Mouse (Mus musculus) heart, adult 8-10 months (tissue): ENCODE results near the gene Rcan2. TPM values are rescaled to one million over a fixed set of nuclear protein-coding genes. Genes with fewer than 3 reads are reported as not detected.

ENCODE experiments used
- DNase-seq: peaks from one replicate; pipeline ENCODE4 v3.0.0; 2022; ENCODE audit warnings: low spot score
- total RNA-seq, 4 experiments: library from RNA; stranded (reverse); gene quantifications; 2 replicates each; pipeline ENCODE4 v1.2.4; 2022

Gene Rcan2
- total RNA-seq, 4 experiments from 2014 or later, result 431 to 459 (median 436) TPM

DNA sequence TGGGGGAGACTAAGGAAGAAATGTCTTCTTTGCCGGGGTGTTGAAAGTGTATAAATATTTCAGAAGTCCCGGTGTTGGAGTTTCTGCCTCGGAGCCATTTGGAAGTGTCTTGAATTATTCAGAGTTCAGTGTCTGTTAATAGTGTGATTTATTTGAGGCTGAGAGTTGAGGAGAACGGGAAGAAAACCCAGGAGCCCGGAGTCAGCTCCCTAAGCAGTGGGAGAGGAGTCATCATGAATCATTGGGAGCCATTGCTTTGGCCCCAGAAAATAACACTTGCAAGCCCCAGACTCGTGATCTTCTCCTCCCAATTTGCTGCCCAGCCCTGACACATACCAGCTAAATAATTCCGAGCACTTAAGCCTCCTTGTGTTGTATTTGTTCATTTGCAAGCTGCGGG, 115.0 kb downstream of the Rcan2 start:
- no peak for DNase-seq

DNA sequence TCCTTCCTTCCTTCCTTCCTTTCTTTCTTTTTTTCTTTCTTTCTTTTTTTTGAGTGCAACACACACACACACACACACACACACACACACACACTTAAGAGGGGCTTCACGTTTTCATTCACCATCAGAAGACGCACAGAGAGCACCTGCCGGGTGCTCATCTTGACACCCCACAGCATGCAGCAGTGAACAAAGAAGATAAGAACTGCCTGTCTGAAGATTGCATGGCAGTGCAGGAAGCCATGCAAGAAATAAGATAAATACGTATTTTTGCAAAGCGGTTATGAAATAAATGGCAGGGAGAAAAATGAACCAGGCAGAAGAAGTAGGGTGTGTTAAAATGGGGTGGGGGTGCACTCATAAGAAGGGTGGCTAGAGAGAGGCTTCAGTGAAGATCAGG, 116.0 kb downstream of the Rcan2 start:
- no peak for DNase-seq

DNA sequence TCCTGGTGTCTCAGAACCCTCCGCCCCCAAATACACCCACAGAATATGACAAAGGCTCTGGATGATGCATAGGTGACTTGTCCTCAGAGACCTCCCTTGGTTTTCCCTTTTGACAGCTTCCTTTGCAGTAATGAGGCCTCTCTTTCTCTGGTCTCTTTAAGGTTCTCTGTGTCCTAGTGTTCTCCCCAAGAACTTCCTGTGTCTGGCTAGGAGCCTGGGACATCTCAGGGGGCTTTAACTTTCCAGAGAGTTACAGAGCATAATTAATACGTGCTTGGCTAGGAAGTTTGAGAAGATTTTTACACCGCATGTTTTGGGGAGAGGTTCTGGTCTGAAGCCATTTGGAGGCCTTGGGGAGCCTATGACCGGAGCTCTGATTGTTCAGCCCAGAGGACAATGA, 128.7 kb downstream of the Rcan2 start:
- no peak for DNase-seq

DNA sequence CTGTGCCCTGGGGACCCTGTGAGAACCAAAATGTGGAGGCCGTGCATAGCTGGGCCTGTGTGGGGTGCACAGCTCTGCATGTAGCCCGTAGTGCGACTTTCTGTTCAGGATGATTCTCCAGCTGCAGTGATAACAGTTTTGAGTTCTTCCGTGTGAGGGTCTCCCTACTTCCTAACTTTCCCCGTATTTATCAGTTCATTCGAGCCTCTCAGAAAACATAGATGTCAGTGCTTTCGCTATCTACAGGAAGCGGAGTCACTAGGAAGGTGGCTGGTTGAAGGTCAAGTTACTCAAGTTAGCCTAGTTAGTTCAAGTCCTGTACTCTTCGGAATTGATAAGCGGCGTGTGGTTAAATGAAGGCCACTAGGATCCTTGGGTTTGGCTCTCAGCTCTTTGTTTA, 130.6 kb downstream of the Rcan2 start:
- DNase-seq, result no peak

DNA sequence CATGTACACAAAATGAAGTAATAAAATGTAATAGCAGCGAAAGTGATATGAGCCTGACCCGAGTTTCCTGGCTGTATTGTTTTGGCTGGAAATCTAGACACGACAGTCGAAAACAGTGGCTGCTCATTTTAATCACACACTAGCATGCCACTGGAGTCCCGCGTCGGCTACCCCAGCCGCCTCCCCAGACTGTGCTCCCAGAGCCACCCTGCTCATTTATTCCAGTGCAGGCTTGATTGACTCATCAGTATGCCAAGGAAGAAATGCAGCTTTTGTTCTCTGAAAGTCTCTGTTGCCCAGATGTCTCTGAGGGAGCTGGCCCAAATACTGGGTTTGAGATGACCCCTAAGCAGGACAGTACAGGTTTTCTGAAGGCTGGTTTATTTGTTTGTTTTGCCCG, 132.9 kb downstream of the Rcan2 start:
- no peak for DNase-seq

DNA sequence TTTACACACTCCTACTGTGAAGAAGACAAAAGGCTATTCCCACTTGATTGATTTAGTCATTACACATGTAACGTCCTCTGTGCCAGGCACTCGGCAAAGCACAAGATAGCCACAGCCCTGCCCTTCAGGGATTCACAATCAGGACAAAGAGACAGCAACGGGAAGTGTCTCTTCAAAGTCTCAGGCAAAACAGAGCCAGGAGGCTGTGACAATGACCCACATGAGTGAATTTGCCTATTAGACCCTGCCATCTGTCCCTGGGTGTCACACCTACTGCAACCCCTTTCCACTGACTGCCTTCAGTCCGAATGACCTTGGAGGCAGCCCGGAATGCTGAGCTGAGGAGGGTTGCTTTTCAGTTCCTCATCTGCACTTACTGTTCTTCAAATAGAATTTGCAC, 151.1 kb downstream of the Rcan2 start:
- DNase-seq, result no peak

DNA sequence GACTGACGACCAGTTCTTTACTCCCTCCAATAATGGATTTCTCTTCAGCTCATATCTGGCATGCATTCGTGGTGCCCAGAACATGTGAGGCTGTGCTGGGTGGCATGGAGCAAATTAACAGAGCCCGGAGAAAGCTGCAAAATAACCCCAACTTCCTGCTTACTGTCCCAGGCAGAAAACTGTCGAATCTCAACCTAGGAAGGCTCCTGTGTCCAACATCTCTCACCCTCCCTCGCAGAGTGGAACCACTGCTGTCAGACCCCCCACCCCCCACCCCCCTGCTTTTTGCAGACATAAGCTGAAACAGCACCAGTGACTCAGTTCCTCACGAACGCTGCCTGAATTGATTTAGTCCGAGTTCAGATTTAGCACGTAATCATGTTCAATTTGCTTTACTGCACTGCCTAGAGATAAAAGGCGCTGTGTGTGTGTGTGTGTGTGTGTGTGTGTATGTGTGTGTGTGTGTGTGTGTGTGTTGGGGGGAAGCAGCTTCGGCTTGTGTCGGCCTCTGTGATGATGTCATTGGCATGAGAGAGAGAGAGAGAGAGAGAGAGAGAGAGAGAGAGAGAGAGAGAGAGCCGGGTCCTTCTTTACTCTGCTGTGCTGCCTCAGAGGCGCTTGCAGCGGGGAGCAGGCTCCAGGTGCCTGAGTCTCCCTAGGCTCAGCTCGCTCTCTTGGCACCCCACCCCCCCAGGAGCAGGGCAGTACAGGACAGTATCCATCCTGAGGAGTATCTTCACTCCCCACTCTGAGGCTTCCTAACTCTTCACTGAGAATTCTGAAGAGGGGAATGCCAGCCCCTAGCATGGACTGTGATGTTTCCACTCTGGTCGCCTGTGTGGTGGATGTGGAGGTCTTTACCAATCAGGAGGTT, 151.7 kb downstream of the Rcan2 start:
- DNase-seq, result no peak

DNA sequence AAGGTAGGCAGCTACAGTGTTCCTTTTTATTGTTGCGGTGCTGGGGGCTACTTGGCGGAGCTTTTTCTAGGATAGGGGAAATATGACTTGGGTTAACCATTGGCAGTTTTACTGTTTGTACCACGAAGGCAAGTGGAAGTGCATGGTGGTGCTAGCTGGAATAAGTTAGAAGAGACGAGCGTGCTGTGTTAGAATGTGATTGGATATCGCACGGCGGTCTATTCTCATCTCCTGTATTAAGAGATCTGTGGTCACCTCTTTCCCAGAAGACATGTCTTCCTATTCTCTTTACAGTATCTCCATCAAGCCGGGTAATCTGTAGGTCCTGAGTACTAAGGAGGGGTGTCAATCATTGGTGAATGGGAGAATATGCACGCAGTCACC, 152.4 kb downstream of the Rcan2 start:
- DNase-seq, result no peak

DNA sequence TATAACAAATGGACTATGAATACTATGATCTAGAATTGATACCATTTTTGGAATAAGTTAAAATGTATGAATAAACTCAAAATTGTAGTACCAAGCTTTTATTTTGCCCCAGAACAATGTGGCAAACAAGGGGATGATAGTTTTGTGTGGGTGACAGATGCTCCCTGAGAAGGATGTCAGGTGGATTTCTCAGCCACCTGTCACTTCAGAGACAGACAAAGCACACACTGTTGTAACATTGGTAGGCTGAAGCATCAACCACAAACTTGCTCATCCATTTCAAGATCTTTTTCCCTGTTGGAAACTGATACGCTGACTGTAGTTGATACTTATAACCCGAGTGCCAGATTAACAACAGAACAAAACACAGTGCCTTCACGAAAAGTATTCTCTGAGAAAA, 158.6 kb downstream of the Rcan2 start:
- no peak for DNase-seq

DNA sequence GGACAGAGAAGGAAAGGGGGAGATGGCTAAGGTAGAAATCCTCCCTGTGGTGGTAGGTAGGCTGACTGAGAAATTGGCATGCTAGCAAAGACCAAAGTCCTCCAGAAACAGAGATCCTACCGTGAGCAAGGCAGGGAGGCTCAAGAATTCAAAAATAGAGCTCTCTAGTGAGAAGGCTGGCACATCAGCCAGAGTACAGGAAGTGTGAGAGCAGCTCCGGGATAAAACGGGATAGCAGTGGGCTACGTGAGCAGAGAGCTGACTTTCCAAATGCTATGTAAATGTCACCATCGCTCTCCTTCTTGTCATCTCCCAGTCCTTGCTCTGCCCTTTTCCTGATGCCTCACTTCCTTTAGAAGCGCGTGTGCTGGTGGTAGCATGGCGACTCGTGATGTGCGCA, 168.8 kb downstream of the Rcan2 start:
- DNase-seq, result no peak

DNA sequence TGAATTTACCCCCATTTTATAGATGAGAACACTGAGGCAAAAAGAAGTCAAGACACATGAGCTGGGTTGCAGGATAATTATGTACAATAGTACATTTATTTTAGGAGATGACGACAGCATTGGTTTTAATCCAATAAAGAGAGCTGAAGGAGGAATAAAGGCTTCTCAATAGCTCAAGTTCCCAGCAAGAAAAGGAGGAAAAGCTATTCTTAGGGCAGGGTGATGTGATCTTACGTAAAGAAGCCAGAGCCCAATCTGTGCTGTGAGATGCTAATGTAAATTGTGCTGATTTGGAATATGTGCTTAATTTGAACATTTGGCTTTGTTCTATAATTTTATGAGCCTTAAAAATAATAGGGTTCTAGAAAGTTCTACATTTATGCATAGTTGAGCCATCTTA, 176.4 kb downstream of the Rcan2 start:
- no peak for DNase-seq

DNA sequence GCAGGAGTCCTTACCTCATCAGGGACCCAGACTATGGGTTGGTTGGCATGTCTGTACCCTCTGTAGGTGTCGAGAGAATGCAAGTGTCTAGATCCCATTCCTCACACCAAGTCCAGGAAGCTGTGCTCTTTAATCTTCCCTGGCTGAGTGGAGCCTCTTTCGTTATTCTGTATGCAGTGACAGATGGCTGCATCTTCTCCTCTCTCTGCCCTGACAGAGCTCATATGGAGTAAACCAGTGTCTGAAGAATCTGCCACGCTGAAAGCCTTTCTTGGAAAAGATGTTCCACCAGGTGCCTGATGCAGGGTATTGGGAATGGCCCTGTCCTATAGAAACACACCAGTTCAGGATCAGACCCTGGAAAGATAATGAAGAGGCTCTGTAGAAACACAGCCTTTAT, 178.8 kb downstream of the Rcan2 start:
- no peak for DNase-seq

DNA sequence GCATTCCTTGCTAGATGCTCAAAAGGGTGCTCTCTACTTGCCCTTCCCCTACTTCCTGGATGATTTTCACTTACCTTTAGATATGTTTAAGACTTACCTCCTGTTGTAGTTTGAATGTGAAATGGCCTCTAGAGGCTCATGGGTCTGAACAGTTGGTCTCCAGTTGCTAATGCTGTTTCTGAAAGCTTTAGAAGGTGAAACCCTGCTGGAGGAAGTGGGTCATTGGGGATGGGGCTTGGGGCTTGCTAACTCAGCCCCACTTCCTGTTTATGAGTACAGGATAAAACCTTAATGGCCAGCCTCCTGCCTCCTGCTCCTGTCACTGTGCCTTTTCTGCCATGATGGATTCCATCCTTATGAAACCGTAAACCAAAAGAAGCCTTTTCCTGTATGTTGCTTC, 181.4 kb downstream of the Rcan2 start:
- no peak for DNase-seq

DNA sequence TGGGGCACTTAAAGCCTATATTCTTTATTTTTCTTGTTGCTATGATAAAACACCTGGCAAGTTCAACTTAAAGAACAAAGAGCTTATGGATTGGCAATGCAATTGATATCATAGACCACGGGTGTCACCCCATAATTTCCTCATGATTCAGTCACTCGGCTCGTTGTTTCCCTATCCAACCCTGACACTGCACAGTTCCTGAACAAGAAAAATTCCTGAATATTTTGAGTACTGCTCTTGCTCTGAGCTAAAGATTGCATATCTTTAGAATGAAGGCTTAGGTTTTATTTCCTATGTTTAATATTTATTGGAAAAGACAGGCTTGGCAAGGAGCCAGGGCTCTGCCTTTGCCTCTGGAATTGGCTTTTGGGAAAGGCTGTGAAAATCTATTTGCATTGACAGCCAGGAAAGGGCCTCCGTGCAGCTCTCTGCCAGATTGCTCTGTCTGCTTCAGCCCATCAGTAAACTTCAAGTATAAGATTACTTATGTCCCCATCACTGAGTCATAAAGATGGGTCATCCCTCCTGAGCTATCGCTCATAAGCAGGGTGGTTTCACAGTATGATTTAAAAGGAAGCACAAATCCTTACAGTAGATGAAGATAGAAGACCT, 188.3 kb downstream of the Rcan2 start:
- no peak for DNase-seq

DNA sequence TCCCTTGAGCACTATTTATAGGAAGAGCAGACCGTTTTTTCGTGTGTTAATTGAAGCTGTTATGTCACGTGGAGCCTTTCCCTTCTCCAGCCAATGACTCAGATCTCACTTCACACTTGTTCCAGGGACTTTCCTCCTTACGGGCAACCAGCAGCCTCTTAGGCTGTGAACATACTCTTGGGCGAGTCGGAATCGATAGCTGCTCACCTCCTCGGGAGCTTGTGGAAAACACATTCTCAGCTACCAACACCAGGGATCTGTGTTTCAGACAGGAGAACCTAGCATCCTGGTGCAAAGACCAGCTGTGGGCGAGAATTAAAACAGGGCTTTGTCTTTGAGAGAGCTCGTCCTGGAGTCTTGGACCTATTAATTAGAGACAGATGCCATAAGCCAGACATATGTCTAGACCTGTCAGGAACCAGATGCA, 189.8 kb downstream of the Rcan2 start:
- peak; percentile 26 for DNase-seq

DNA sequence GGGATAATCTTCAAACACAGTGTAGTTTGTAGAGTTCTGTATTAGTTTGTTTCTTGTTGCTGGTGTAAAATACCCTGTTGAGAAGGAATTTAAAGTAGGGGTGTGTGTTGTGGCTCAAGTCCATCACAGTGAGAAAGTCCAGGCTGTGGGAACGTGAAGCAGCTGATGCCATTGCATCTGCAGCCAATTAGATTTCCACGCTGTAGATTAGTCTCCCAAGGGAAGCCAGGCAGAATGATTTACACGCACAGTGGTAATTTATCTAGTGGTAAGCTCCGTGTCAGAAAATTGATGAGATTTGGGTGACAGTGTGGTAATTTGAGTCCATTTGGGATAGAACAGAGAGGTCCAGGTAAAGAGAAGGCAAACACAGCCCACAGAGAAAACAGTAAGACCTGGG, 192.9 kb downstream of the Rcan2 start:
- DNase-seq, result no peak

DNA sequence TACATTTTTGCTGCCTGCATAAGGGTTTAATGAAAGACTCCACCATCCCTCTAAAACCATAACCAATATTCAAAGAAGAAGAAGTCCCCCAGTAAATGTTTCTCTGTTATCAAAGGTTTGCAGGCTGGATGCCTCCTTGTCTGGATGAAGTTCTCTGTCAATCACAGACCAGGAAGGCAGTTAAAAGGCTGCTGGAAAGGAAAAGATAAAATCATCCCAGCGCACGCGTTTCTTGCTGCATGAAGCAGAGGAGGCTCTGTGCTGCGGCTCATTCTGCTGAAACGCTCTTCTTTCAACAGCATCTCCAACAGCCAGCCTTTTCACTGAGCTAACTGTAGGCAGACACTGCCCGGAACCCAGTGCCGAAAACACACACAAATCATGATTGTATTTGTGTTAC, 196.4 kb downstream of the Rcan2 start:
- no peak for DNase-seq

DNA sequence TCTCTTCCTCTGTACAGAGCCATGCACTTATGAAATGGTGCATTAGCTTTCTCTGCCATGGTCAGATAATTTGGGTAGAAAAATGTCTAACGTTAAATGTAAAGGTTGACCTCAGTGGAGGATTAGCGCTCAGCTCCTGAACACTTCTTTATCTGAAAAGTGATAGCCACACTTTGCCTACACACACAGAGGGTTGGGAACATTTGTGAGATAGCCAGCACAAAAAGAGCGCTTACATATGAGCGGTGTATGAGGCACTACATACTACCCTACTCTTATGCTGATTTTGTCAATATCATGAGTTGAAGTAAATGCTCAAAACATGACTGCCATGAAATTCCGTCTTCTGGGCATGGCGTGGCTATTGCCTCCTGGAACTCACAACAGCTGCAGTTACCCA, 196.9 kb downstream of the Rcan2 start:
- DNase-seq, result no peak

DNA sequence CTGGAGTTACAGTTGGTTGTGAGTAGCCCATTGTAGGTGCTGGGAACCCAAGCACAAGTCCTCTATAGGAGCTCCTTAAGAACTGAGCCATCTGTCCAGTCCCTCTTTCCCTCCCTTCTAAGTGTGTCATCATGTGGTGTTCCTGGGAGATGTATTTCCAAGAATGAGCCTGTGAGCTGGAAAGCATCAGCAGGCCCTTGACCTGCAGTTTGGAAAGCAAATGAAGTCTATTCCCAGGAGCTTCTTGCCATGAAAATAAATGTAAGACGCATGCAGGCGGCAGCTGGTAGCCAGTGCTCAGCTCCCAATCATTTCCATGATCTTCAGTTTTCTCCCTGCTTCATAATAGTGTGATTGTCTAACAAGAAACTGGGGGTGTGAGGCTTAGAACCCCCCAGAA, 203.2 kb downstream of the Rcan2 start:
- DNase-seq, result no peak

DNA sequence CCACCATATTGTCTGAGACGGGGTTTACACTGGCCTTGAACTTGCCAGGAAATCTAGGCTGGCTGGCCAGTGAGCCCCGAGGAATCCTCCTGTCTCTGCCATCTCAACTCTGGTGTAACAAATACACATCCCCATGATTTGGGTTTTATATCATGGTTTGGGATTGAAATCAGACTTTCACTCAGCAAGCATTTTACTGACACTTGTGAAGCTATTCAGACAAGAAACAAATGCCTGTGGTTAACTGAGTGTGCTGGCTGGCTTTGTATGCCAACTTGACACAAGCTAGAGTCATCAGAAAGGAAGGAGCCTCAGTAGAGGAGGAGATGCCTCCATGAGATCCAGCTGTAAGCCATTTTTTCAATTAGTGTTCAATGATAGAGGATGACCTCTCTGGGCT, 206.3 kb downstream of the Rcan2 start:
- DNase-seq, result no peak

DNA sequence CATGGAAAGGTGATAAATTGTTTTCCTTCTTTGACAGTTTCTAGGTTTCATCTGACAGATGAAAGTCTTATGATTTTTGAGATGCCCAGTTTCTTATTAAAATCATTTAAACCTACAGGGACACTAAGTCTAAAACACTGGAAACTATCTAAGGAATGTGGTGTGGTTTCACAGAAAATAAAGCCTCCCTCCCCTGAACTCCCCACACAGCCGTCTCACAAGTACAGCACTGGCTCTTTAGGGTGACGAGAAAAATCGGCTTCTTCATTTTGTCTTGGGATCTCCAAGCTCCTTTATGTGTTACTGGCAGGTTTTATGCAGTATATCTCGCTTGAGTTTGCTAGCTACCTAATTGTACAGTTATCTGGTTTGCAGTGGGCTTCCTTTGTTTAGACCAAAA, 210.8 kb downstream of the Rcan2 start:
- DNase-seq, result no peak

DNA sequence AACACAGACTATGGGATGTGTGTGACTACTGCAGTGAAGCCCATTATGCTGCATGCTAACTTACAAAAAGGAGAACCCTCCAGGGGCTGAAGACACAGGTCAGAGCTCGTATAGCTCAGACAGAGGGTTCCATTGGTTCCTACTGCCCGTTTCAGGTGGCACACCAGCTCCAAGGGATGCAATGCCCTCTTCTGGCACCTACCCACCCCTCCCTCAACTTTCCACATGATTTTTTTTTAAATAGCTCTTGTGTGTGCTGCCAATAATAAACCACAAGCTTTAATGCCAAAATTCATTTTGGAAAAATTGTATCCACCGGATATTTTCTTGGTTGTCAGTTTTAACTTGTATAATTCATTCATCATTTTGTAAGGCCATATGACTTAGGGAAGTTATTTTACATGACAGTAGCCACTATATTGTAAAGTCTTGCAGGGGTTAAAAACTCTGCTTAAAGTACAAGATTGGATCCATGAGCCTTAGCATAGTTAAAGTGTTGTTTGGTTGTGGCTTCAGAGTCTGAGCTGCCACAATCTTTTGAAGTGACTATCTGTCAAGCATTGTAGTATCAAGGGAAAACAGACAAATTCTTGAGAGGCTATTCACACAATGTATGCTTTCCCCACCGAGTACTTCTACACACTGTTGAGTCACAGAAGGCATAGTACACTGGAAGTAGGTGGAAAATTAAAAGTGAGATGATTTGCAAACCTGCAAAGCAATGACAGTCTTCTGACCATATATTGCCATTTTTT, 212.8 kb downstream of the Rcan2 start:
- no peak for DNase-seq

DNA sequence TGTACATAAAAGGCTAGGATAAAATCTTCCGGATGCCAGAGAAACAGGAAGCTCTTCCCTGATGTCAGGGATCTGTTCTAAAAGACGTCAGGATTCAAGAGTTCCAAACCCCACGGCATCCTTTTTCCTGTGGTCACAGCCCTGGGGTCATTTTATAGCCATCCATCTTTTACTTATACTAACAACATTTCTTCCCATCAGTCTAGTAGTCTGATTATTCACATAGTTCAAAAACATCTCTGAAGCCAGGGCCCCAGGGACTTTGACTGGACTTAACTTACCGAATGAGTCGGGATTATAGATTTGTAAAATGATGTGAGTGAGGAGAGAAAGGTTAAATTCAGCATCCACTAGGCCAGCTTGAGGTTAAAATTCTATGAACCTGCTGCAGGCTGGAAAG, 215.2 kb downstream of the Rcan2 start:
- no peak for DNase-seq
